Mouse (Mus musculus): ENCODE data around the gene Tmem33.

Gene Tmem33

GRCm38 (mm10) chr5:67258473-67258872, 1.9 kb upstream of the Tmem33 start:
- no peak for DNase-seq (ENCODE audit: low spot score)

- no peak for DNase-seq (ENCODE audit: low spot score)
Observed at GRCm38 (mm10) chr5:67260159-67260530, 220 bp upstream of the Tmem33 start.

GRCm38 (mm10) chr5:67262964-67263363, 2.6 kb downstream of the Tmem33 start:
- no peak for DNase-seq (ENCODE audit: low spot score)

GRCm38 (mm10) chr5:67266106-67266505, 5.7 kb downstream of the Tmem33 start:
- no peak for DNase-seq (ENCODE audit: low spot score)

GRCm38 (mm10) chr5:67269309-67269708, 8.9 kb downstream of the Tmem33 start:
- no peak for DNase-seq (ENCODE audit: low spot score)

GRCm38 (mm10) chr5:67279407-67279806, 19.0 kb downstream of the Tmem33 start:
- no peak for DNase-seq (ENCODE audit: low spot score)

GRCm38 (mm10) chr5:67279840-67280239, 19.5 kb downstream of the Tmem33 start:
- no peak for DNase-seq (ENCODE audit: low spot score)

- no peak for DNase-seq (ENCODE audit: low spot score)
Observed at GRCm38 (mm10) chr5:67280400-67280799, 20.0 kb downstream of the Tmem33 start.

GRCm38 (mm10) chr5:67295029-67295428, 34.7 kb downstream of the Tmem33 start:
- DNase-seq (ENCODE audit: low spot score) = no peak

- no peak for DNase-seq (ENCODE audit: low spot score)
Observed at GRCm38 (mm10) chr5:67295682-67296081, 35.3 kb downstream of the Tmem33 start.

- DNase-seq (ENCODE audit: low spot score) = no peak
Observed at GRCm38 (mm10) chr5:67296171-67296570, 35.8 kb downstream of the Tmem33 start.

- DNase-seq (ENCODE audit: low spot score) = no peak
Observed at GRCm38 (mm10) chr5:67297026-67297813, 36.9 kb downstream of the Tmem33 start.

- no peak for DNase-seq (ENCODE audit: low spot score)
Observed at GRCm38 (mm10) chr5:67299847-67300412, 39.6 kb downstream of the Tmem33 start.

GRCm38 (mm10) chr5:67300926-67301597, 40.7 kb downstream of the Tmem33 start:
- DNase-seq (ENCODE audit: low spot score) = no peak

- no peak for DNase-seq (ENCODE audit: low spot score)
Observed at GRCm38 (mm10) chr5:67301722-67302331, 41.5 kb downstream of the Tmem33 start.

- DNase-seq (ENCODE audit: low spot score) = no peak
Observed at GRCm38 (mm10) chr5:67303816-67304215, 43.5 kb downstream of the Tmem33 start.

GRCm38 (mm10) chr5:67306698-67307521, 46.5 kb downstream of the Tmem33 start, which contains the start of gene Slc30a9:
Gene Slc30a9, plus strand, starts transcription at chr5:67306955.
- peak; percentile 54 for DNase-seq (ENCODE audit: low spot score)

GRCm38 (mm10) chr5:67307659-67308222, 47.4 kb downstream of the Tmem33 start:
- no peak for DNase-seq (ENCODE audit: low spot score)

GRCm38 (mm10) chr5:67311811-67312521, 51.6 kb downstream of the Tmem33 start:
- no peak for DNase-seq (ENCODE audit: low spot score)

GRCm38 (mm10) chr5:67312522-67312851, 52.1 kb downstream of the Tmem33 start:
- no peak for DNase-seq (ENCODE audit: low spot score)
